Mouse (Mus musculus): ENCODE measurements around the gene Sec23a. TPM values are rescaled to one million over a fixed set of nuclear protein-coding genes. Genes with fewer than 3 reads are reported as not detected.
A peak's percentile ranks its signal among the peaks of the same experiment; 100 is the strongest.

The Sec23a gene
- polyA plus RNA-seq, 1 experiment from 2014 or later = 82.8 TPM

DNA sequence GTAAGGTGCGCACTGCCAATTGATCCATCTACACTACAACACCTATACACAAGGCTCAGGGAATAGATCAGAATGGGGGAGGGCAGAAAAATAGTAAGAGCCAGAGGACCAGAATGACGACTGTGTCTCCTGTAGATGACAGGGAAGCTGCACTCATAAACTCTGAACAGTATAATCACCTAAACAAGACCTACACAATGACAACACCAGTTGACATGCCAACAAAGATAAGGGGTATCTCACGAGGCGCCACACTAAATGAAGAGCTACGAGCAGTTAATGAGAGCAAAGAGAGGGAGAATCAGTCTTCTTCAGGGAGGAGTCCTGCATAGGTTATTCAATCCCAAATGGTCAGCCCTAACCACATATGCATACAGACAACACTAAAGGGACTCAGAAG, 41.3 kb upstream of the Sec23a start:
- ATAC-seq (ENCODE audit: insufficient number of reproducible peaks, insufficient read depth, low FRiP score, low read depth) = no peak
- Histone ChIP-seq H3K27me3 (ENCODE audit: control insufficient read depth, insufficient read depth, low read length) (no peaks in the 10 kb centered on the region), H3K36me3 (ENCODE audit: control insufficient read depth, insufficient read depth, low read length) (peaks cover 61% of the 10 kb centered on the region), H3K4me3 (ENCODE audit: control insufficient read depth in 1 of 2, insufficient read depth in 1 of 2, low read depth in 1 of 2, low read length in 2 of 2) (no peak overlapping the region), H3K4me2 (ENCODE audit: low read length) (no peak overlapping the region), H3K27ac (replicated peaks in 1 of 2; ENCODE audit: control insufficient read depth in 1 of 2, insufficient read depth in 1 of 2, low read depth in 2 of 2, low read length in 2 of 2) (no peak overlapping the region), H3K9me3 (ENCODE audit: control insufficient read depth, low read length) (no peaks in the 10 kb centered on the region), H3K4me1 (ENCODE audit: control insufficient read depth in 2 of 2, insufficient read depth in 2 of 2, low read length in 2 of 2) (no peaks in the 10 kb centered on the region), H3K9ac (ENCODE audit: low read length) (no peak overlapping the region)
- WGBS = 72% methylated on average over 5 of the region's 5 CpGs

DNA sequence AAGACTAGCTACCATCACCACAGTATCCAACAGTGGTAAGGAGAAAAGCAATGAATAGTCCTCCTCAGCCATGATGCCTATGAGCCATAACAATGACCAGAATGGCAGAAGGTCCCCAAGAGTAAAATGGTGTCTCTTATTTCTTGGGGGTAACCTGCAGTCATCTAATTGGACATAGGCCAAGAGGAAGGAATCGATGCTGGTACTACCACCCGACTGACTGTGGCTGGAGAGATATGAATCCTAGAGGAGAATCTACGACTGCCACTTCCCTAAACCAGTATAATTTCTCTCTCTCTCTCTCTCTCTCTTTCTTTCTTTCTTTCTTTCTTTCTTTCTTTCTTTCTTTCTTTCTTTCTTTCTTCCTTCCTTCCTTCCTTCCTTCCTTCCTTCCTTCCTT, 40.7 kb upstream of the Sec23a start:
- H3K27ac ChIP-seq (replicated peaks in 1 of 2; ENCODE audit: control insufficient read depth in 1 of 2, insufficient read depth in 1 of 2, low read depth in 2 of 2, low read length in 2 of 2) = no peak overlapping the region
- H3K4me3 ChIP-seq (ENCODE audit: control insufficient read depth in 1 of 2, insufficient read depth in 1 of 2, low read depth in 1 of 2, low read length in 2 of 2) = no peak overlapping the region
- no peak for ATAC-seq (ENCODE audit: insufficient number of reproducible peaks, insufficient read depth, low FRiP score, low read depth)
- peaks cover 67% of the 10 kb centered on the region for H3K36me3 ChIP-seq (ENCODE audit: control insufficient read depth, insufficient read depth, low read length)
- H3K9me3 ChIP-seq (ENCODE audit: control insufficient read depth, low read length) = no peaks in the 10 kb centered on the region
- H3K9ac ChIP-seq (ENCODE audit: low read length) = no peak overlapping the region
- 81% methylated on average over 3 of the region's 3 CpGs for WGBS
- no peaks in the 10 kb centered on the region for H3K4me1 ChIP-seq (ENCODE audit: control insufficient read depth in 2 of 2, insufficient read depth in 2 of 2, low read length in 2 of 2)
- H3K4me2 ChIP-seq (ENCODE audit: low read length) = no peak overlapping the region
- no peaks in the 10 kb centered on the region for H3K27me3 ChIP-seq (ENCODE audit: control insufficient read depth, insufficient read depth, low read length)

DNA sequence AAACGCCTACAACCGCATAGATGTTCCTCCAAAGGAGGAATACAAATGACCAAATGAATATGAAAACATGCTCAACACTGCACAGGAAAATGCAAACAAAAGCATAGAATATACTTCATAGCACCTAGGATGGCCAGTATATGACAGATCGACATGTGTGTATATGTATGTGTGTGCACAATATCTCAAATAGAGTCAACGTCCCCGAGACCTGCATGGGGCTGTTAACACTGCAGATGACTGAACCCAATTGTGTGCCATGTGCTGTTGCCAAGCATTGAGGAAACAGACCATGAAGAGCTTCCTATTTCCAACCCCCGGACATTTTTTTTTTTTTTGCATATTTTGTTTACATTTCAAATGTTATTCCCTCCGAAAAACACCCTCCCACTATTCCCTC, 29.0 kb upstream of the Sec23a start:
- Histone ChIP-seq H3K4me3 (ENCODE audit: control insufficient read depth in 1 of 2, insufficient read depth in 1 of 2, low read depth in 1 of 2, low read length in 2 of 2) (no peak overlapping the region), H3K36me3 (ENCODE audit: control insufficient read depth, insufficient read depth, low read length) (peaks cover 40% of the 10 kb centered on the region), H3K27me3 (ENCODE audit: control insufficient read depth, insufficient read depth, low read length) (no peaks in the 10 kb centered on the region), H3K4me2 (ENCODE audit: low read length) (peak overlapping the region; percentile 51; the same call in 1 of the 2 replicates), H3K9ac (ENCODE audit: low read length) (no peak overlapping the region), H3K27ac (replicated peaks in 1 of 2; ENCODE audit: control insufficient read depth in 1 of 2, insufficient read depth in 1 of 2, low read depth in 2 of 2, low read length in 2 of 2) (peak overlapping the region in 1 of 2 experiments; percentile 82; a peak in 2 of 4 replicates), H3K4me1 (ENCODE audit: control insufficient read depth in 2 of 2, insufficient read depth in 2 of 2, low read length in 2 of 2) (peaks cover 3 to 4% of the 10 kb centered on the region in 2 experiments; a peak in 2 of 4 replicates), H3K9me3 (ENCODE audit: control insufficient read depth, low read length) (no peaks in the 10 kb centered on the region)
- 29% methylated on average over 7 of the region's 7 CpGs for WGBS
- no peak for ATAC-seq (ENCODE audit: insufficient number of reproducible peaks, insufficient read depth, low FRiP score, low read depth)

DNA sequence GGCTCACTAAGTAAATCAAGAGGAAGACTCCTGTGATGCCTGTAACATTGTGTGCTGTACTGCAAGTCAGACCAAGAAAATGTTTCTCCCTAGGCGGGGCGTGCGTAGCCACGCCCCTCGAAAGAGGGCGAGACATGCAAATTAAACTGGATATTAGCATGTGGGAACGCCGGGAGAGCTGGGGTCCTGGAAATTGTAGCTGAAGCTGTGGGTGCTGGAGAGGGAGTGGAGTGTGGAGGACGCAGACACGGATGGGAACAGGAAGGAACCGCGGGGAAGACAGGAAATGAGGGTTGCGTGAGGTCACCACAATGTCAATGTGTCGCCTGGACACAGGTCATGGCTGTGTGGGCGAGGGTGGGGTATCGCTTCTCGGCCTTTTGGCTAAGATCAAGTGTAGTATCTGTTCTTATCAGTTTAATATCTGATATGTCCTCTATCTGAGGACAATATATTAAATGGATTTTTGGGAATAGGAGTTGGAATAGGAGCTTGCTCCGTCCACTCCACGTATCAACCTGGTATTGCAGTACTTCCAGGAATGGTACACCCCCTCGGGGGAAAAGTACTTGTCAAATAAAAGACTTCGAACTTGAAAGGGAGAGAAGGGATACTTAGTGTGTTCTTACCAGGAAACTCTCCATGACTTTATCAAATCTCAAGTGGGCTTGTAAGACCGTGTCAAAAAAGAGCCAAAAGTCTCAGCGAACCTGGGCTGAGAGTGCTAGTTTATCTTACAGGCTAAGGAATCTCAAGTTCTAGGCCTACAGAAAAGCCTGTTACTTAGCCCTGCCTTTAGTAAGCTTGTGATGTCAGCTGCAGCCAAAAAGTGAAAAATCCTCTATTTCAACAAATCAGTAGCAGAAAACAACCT, 28.4 kb upstream of the Sec23a start:
- 5% methylated on average over 23 of the region's 23 CpGs for WGBS
- H3K4me3 ChIP-seq (ENCODE audit: control insufficient read depth in 1 of 2, insufficient read depth in 1 of 2, low read depth in 1 of 2, low read length in 2 of 2) = peak overlapping the region; percentile 10 to 28; a peak in 3 of 4 replicates

DNA sequence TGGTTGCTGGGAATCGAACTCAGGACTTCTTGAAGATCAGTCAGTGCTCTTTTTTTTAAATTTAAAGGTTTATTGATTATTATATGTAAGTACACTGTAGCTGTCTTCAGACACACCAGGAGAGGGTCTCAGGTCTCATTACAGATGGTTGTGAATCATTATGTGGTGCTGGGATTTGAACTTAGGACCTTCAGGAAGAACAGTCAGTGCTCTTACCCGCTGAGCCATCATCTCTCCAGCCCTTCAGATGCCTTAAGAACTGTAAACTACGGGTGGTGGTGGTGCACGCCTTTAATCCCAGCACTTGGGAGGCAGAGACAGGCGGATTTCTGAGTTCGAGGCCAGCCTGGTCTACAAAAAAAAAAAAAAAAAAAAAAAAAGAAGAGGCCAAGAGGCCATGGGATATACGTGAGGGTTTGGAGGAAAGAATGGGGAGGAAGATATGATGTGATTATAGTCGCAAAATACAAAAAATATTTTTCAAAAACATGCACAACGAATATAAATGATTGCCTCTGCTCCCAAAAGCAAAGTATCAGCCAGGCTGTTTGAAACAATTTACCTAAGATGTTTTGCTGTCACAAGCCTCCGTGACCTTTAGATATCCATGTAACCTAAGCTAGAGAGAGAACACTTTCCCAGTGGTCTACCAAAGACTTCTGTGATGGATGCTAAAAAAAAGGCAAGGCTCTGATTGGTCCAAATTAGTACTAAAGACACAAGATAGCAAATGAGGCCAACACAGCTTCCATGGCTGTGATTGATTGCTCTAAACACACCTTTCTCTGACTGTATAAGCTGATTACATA, 27.5 kb upstream of the Sec23a start:
- Histone ChIP-seq H3K27ac (replicated peaks in 1 of 2; ENCODE audit: control insufficient read depth in 1 of 2, insufficient read depth in 1 of 2, low read depth in 2 of 2, low read length in 2 of 2) (peak overlapping the region; percentile 82 to 93; a peak in 3 of 4 replicates), H3K27me3 (ENCODE audit: control insufficient read depth, insufficient read depth, low read length) (no peaks in the 10 kb centered on the region), H3K9ac (ENCODE audit: low read length) (peak overlapping the region; percentile 63; the same call in 1 of the 2 replicates), H3K4me2 (ENCODE audit: low read length) (peak overlapping the region; percentile 51; the same call in 1 of the 2 replicates), H3K36me3 (ENCODE audit: control insufficient read depth, insufficient read depth, low read length) (peaks cover 27% of the 10 kb centered on the region), H3K4me3 (ENCODE audit: control insufficient read depth in 1 of 2, insufficient read depth in 1 of 2, low read depth in 1 of 2, low read length in 2 of 2) (peak overlapping the region in 1 of 2 experiments; percentile 10; a peak in 1 of 4 replicates), H3K9me3 (ENCODE audit: control insufficient read depth, low read length) (no peaks in the 10 kb centered on the region), H3K4me1 (ENCODE audit: control insufficient read depth in 2 of 2, insufficient read depth in 2 of 2, low read length in 2 of 2) (peaks cover 3 to 4% of the 10 kb centered on the region in 2 experiments; a peak in 2 of 4 replicates)
- 0 out of 2 replicates have a peak, but pooled peaks have one; percentile 17 for ATAC-seq (ENCODE audit: insufficient number of reproducible peaks, insufficient read depth, low FRiP score, low read depth)
- WGBS = 69% methylated on average over 10 of the region's 10 CpGs

More for the DNA sequence above, 28.4 kb upstream of the Sec23a start:
- Histone ChIP-seq H3K9ac (ENCODE audit: low read length) (peak overlapping the region; percentile 63), H3K27ac (replicated peaks in 1 of 2; ENCODE audit: control insufficient read depth in 1 of 2, insufficient read depth in 1 of 2, low read depth in 2 of 2, low read length in 2 of 2) (peak overlapping the region; percentile 82 to 93), H3K4me2 (ENCODE audit: low read length) (peak overlapping the region; percentile 51), H3K9me3 (ENCODE audit: control insufficient read depth, low read length) (no peaks in the 10 kb centered on the region), H3K36me3 (ENCODE audit: control insufficient read depth, insufficient read depth, low read length) (peaks cover 34% of the 10 kb centered on the region), H3K27me3 (ENCODE audit: control insufficient read depth, insufficient read depth, low read length) (no peaks in the 10 kb centered on the region), H3K4me1 (ENCODE audit: control insufficient read depth in 2 of 2, insufficient read depth in 2 of 2, low read length in 2 of 2) (peaks cover 3 to 4% of the 10 kb centered on the region in 2 experiments; a peak in 2 of 4 replicates)
- peak; percentile 64 for ATAC-seq (ENCODE audit: insufficient number of reproducible peaks, insufficient read depth, low FRiP score, low read depth)

DNA sequence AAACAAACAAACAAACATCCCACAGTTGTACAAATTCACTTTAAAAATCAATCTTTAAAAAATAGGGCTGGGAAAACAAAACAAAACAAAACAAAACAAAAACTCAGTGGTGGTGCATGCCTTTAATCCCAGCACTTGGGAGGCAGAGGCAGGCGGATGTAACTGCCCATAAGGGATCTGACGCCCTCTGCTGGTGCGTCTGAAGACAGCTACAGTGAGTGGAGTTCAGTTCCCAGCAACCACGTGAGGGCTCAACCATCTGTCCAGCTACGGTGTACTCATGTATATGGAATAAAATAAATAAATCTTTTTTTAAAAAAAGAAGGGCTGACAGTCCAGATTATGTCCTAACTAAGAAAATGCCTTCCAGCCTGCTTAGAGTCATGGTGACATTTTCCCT, 20.3 kb upstream of the Sec23a start:
- Histone ChIP-seq H3K4me3 (ENCODE audit: control insufficient read depth in 1 of 2, insufficient read depth in 1 of 2, low read depth in 1 of 2, low read length in 2 of 2) (no peak overlapping the region), H3K36me3 (ENCODE audit: control insufficient read depth, insufficient read depth, low read length) (peaks cover 20% of the 10 kb centered on the region), H3K4me2 (ENCODE audit: low read length) (no peak overlapping the region), H3K9me3 (ENCODE audit: control insufficient read depth, low read length) (no peaks in the 10 kb centered on the region), H3K9ac (ENCODE audit: low read length) (no peak overlapping the region), H3K27ac (replicated peaks in 1 of 2; ENCODE audit: control insufficient read depth in 1 of 2, insufficient read depth in 1 of 2, low read depth in 2 of 2, low read length in 2 of 2) (no peak overlapping the region), H3K4me1 (ENCODE audit: control insufficient read depth in 2 of 2, insufficient read depth in 2 of 2, low read length in 2 of 2) (no peaks in the 10 kb centered on the region), H3K27me3 (ENCODE audit: control insufficient read depth, insufficient read depth, low read length) (no peaks in the 10 kb centered on the region)
- ATAC-seq (ENCODE audit: insufficient number of reproducible peaks, insufficient read depth, low FRiP score, low read depth) = no peak
- WGBS = 66% methylated on average over 5 of the region's 5 CpGs

DNA sequence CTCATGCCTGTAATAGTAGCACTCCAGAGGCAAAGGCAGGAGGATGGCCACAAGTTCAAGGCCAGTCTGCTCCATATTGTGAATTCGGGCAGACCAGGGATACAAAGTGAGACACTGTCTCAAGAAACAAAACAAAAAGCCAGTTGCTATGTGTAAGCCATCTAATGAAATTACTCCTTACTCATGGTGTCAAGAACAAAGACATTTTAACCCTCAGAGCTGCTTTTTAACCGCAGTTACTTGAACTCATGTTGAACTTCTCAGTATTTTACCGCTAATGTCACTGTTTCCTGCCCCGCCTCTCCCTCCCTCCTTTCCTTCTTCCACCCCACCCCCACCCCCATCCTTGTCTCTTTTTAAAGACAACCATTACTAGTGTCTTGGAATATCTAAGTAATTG, 9.5 kb upstream of the Sec23a start:
- H3K9ac ChIP-seq (ENCODE audit: low read length) = no peak overlapping the region
- H3K9me3 ChIP-seq (ENCODE audit: control insufficient read depth, low read length) = no peaks in the 10 kb centered on the region
- no peaks in the 10 kb centered on the region for H3K4me1 ChIP-seq (ENCODE audit: control insufficient read depth in 2 of 2, insufficient read depth in 2 of 2, low read length in 2 of 2)
- 92% methylated on average over 4 of the region's 4 CpGs for WGBS
- no peaks in the 10 kb centered on the region for H3K27me3 ChIP-seq (ENCODE audit: control insufficient read depth, insufficient read depth, low read length)
- no peak overlapping the region for H3K4me3 ChIP-seq (ENCODE audit: control insufficient read depth in 1 of 2, insufficient read depth in 1 of 2, low read depth in 1 of 2, low read length in 2 of 2)
- H3K36me3 ChIP-seq (ENCODE audit: control insufficient read depth, insufficient read depth, low read length) = peaks cover 81% of the 10 kb centered on the region
- ATAC-seq (ENCODE audit: insufficient number of reproducible peaks, insufficient read depth, low FRiP score, low read depth) = no peak
- no peak overlapping the region for H3K27ac ChIP-seq (replicated peaks in 1 of 2; ENCODE audit: control insufficient read depth in 1 of 2, insufficient read depth in 1 of 2, low read depth in 2 of 2, low read length in 2 of 2)
- H3K4me2 ChIP-seq (ENCODE audit: low read length) = no peak overlapping the region
